Mouse (Mus musculus): ENCODE data around the gene S1pr1. TPM values are rescaled to one million over a fixed set of nuclear protein-coding genes. Genes with fewer than 3 reads are reported as not detected.

The S1pr1 gene
- polyA plus RNA-seq (2012; fragmentation: generic; extraction: Trizol): 3.1 TPM

GRCm38 (mm10) chr3:115714671-115715651 is at the start of gene S1pr1:
S1pr1 (minus strand) TSS chr3:115715072.
- peak within 1 kb of the TSS; percentile 97 for H3K4me2 ChIP-seq (ENCODE audit: low read depth)
- no peaks in the 10 kb centered on the region for H3K79me2 ChIP-seq (ENCODE audit: control insufficient read depth, insufficient read depth)
- peak within 1 kb of the TSS; percentile 68 for H3ac ChIP-seq (ENCODE audit: control insufficient read depth, insufficient read length)
- no peaks in the 10 kb centered on the region for H3K27me3 ChIP-seq (ENCODE audit: control insufficient read depth, insufficient read depth, insufficient read length)
- peak within 1 kb of the TSS; percentile 58 for H3K4me3 ChIP-seq
- H3K36me3 ChIP-seq (ENCODE audit: control insufficient read depth, insufficient read depth): no peaks in the 10 kb centered on the region
- TF ChIP-seq SRF (IDR thresholded peaks at IDR 0.05; ENCODE audit: control insufficient read depth, insufficient read length, low read depth) (no peak), MYOD1 (IDR thresholded peaks at IDR 0.05; ENCODE audit: control insufficient read depth in 1 of 3, insufficient read length in 2 of 3, low read depth in 2 of 3) (no peak), CEBPB (IDR thresholded peaks at IDR 0.05; ENCODE audit: insufficient read depth, poor library complexity, severe bottlenecking) (no peak), TCF3 (IDR thresholded peaks at IDR 0.05; ENCODE audit: insufficient read length, low read depth) (no peak), REST (IDR thresholded peaks at IDR 0.05; ENCODE audit: insufficient read depth, insufficient read length) (no peak), E2F4 (IDR thresholded peaks at IDR 0.05; ENCODE audit: insufficient read depth) (no peak), POLR2A (IDR thresholded peaks at IDR 0.05; ENCODE audit: insufficient read length, low read depth) (peak; percentile 69), MYOG (IDR thresholded peaks at IDR 0.05; ENCODE audit: control insufficient read depth in 1 of 3, insufficient read depth in 1 of 3, insufficient read length in 2 of 3, low read depth in 2 of 3) (peak in 2 of 3 experiments; percentile 5 to 15), USF1 (IDR thresholded peaks at IDR 0.05; ENCODE audit: low read depth) (no peak), TCF12 (IDR thresholded peaks at IDR 0.05; ENCODE audit: insufficient read depth, poor library complexity, severe bottlenecking) (no peak), POLR2AphosphoS2 (IDR thresholded peaks at IDR 0.05; ENCODE audit: insufficient read length, low read depth) (peak; percentile 40), MAX (IDR thresholded peaks at IDR 0.05; ENCODE audit: low read depth) (no peak)

GRCm38 (mm10) chr3:115763292-115763691 is 48.4 kb upstream of the S1pr1 start:
- no peak overlapping the region for H3ac ChIP-seq (ENCODE audit: control insufficient read depth, insufficient read length)
- no peaks in the 10 kb centered on the region for H3K27me3 ChIP-seq (ENCODE audit: control insufficient read depth, insufficient read depth, insufficient read length)
- H3K79me2 ChIP-seq (ENCODE audit: control insufficient read depth, insufficient read depth): no peaks in the 10 kb centered on the region
- no peak overlapping the region for H3K4me2 ChIP-seq (ENCODE audit: low read depth)
- H3K4me3 ChIP-seq: no peak overlapping the region
- TF ChIP-seq MYOD1 (IDR thresholded peaks at IDR 0.05; ENCODE audit: control insufficient read depth in 1 of 3, insufficient read length in 2 of 3, low read depth in 2 of 3) (peak in 2 of 3 experiments; percentile 37 to 38), REST (IDR thresholded peaks at IDR 0.05; ENCODE audit: insufficient read depth, insufficient read length) (no peak), MYOG (IDR thresholded peaks at IDR 0.05; ENCODE audit: control insufficient read depth in 1 of 3, insufficient read depth in 1 of 3, insufficient read length in 2 of 3, low read depth in 2 of 3) (peak in 1 of 3 experiments; percentile 16), POLR2AphosphoS2 (IDR thresholded peaks at IDR 0.05; ENCODE audit: insufficient read length, low read depth) (no peak)
- H3K36me3 ChIP-seq (ENCODE audit: control insufficient read depth, insufficient read depth): no peaks in the 10 kb centered on the region

GRCm38 (mm10) chr3:115762841-115763240 is 48.0 kb upstream of the S1pr1 start:
- no peak overlapping the region for H3K4me2 ChIP-seq (ENCODE audit: low read depth)
- no peaks in the 10 kb centered on the region for H3K79me2 ChIP-seq (ENCODE audit: control insufficient read depth, insufficient read depth)
- no peak for TF ChIP-seq REST (IDR thresholded peaks at IDR 0.05; ENCODE audit: insufficient read depth, insufficient read length)
- no peak for TF ChIP-seq POLR2AphosphoS2 (IDR thresholded peaks at IDR 0.05; ENCODE audit: insufficient read length, low read depth)
- TF ChIP-seq SRF (IDR thresholded peaks at IDR 0.05; ENCODE audit: control insufficient read depth, insufficient read length, low read depth): no peak
- H3K36me3 ChIP-seq (ENCODE audit: control insufficient read depth, insufficient read depth): no peaks in the 10 kb centered on the region
- H3K4me3 ChIP-seq: no peak overlapping the region
- H3K27me3 ChIP-seq (ENCODE audit: control insufficient read depth, insufficient read depth, insufficient read length): no peaks in the 10 kb centered on the region
- no peak overlapping the region for H3ac ChIP-seq (ENCODE audit: control insufficient read depth, insufficient read length)

GRCm38 (mm10) chr3:115759659-115760058 is 44.8 kb upstream of the S1pr1 start:
- no peaks in the 10 kb centered on the region for H3K27me3 ChIP-seq (ENCODE audit: control insufficient read depth, insufficient read depth, insufficient read length)
- H3ac ChIP-seq (ENCODE audit: control insufficient read depth, insufficient read length): no peak overlapping the region
- TF ChIP-seq MYOD1 (IDR thresholded peaks at IDR 0.05; ENCODE audit: control insufficient read depth in 1 of 3, insufficient read length in 2 of 3, low read depth in 2 of 3) (no peak), REST (IDR thresholded peaks at IDR 0.05; ENCODE audit: insufficient read depth, insufficient read length) (no peak), USF1 (IDR thresholded peaks at IDR 0.05; ENCODE audit: low read depth) (no peak), MAX (IDR thresholded peaks at IDR 0.05; ENCODE audit: low read depth) (no peak), CEBPB (IDR thresholded peaks at IDR 0.05; ENCODE audit: insufficient read depth, poor library complexity, severe bottlenecking) (no peak), SRF (IDR thresholded peaks at IDR 0.05; ENCODE audit: control insufficient read depth, insufficient read length, low read depth) (no peak), E2F4 (IDR thresholded peaks at IDR 0.05; ENCODE audit: insufficient read depth) (no peak), TCF12 (IDR thresholded peaks at IDR 0.05; ENCODE audit: insufficient read depth, poor library complexity, severe bottlenecking) (no peak), MYOG (IDR thresholded peaks at IDR 0.05; ENCODE audit: control insufficient read depth in 1 of 3, insufficient read depth in 1 of 3, insufficient read length in 2 of 3, low read depth in 2 of 3) (no peak), TCF3 (IDR thresholded peaks at IDR 0.05; ENCODE audit: insufficient read length, low read depth) (no peak), POLR2AphosphoS2 (IDR thresholded peaks at IDR 0.05; ENCODE audit: insufficient read length, low read depth) (no peak), POLR2A (IDR thresholded peaks at IDR 0.05; ENCODE audit: insufficient read length, low read depth) (no peak)
- no peaks in the 10 kb centered on the region for H3K36me3 ChIP-seq (ENCODE audit: control insufficient read depth, insufficient read depth)
- H3K4me2 ChIP-seq (ENCODE audit: low read depth): no peak overlapping the region
- H3K4me3 ChIP-seq: no peak overlapping the region
- no peaks in the 10 kb centered on the region for H3K79me2 ChIP-seq (ENCODE audit: control insufficient read depth, insufficient read depth)
